Mouse (Mus musculus): ENCODE measurements around the gene Tsnaxip1. TPM values are rescaled to one million over a fixed set of nuclear protein-coding genes. Genes with fewer than 3 reads are reported as not detected.
A peak's percentile ranks its signal among the peaks of the same experiment; 100 is the strongest.
"Not testable (repeated sequence)": the region's sequence is repeated elsewhere in the genome, so short reads cannot be mapped to it uniquely, and the experiment has no call there.

The Tsnaxip1 gene
- polyA plus RNA-seq, 1 experiment from 2014 or later: 0.13 TPM

DNA sequence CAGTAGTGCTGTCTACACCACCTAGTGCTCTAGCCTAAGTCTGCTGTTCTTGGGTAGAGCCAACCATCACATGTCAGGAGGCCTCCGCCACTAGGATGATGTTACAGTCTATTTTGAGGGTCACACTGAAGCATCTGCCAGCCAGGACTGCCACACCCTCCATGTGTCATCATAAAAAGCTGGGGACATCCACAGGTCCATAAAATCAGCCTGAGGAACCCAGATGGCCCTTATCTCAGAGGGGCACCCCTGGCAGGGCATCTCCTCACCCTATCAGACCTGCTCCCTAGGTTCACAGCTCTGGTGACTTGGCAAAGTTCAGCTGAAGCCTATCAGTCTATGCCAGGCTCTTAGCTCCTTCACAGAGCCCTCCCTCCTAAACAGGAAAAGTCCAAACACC, 6.6 kb upstream of the Tsnaxip1 start:
- Histone ChIP-seq H3K4me1 (peaks cover 7% of the 10 kb centered on the region), H3K9me3 (replicated peaks) (no peaks in the 10 kb centered on the region), H3K4me3 (replicated peaks) (no peak overlapping the region), H3K27ac (no peak overlapping the region), H3K27me3 (no peaks in the 10 kb centered on the region), H3K36me3 (peaks cover 69% of the 10 kb centered on the region), H3K4me2 (no peak overlapping the region), H3K9ac (no peak overlapping the region)
- ATAC-seq (replicated peaks; ENCODE audit: low FRiP score): peak; percentile 93
- 90% methylated on average over 1 of the region's 1 CpGs for WGBS

DNA sequence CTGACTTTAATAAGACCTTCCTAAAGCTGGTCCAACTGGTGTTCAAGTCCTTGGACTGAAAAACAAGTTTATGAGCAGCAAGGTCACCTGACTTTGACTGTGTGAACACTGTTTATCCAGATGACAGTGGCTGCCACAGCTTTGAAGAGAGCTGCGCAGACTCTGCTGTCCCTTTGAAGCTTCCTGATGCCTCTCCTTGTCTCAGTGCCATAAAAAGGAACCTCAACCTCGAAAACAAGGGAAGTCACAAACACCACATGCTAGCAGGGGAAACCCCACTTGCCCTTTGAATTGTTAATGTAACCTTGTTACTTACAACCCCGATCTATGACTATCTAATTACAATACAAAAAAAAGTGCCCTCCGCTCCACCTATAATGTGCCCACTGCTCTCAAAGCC, 2.0 kb upstream of the Tsnaxip1 start:
- ATAC-seq (replicated peaks; ENCODE audit: low FRiP score): no peak
- Histone ChIP-seq H3K4me2 (peak overlapping the region; percentile 81), H3K27me3 (no peaks in the 10 kb centered on the region), H3K27ac (no peak overlapping the region), H3K36me3 (peaks cover 49% of the 10 kb centered on the region), H3K4me3 (replicated peaks) (peak overlapping the region; percentile 85), H3K9me3 (replicated peaks) (no peaks in the 10 kb centered on the region), H3K4me1 (peaks cover 16% of the 10 kb centered on the region), H3K9ac (peak overlapping the region; percentile 90; the same call in 1 of the 2 replicates)
- 46% methylated on average over 4 of the region's 4 CpGs for WGBS

DNA sequence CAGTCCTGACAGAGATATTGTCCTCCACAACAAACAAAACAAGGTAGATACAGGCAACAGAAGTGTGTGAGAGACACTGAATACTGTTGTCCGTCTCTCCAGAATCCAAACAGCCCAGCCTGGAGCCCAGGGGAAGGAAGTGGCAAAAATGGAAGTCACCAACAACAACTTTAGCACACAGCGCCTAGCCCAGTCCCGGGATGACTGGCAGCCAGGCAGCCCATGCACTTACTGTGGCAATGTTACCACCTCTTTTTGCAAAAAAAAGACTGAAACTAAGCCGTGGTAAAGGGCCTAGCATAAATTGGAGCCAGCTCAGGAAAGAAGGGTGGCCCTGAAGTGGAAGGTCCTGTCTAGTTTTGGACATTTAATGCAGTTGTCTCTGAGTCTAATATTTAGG, 1.2 kb upstream of the Tsnaxip1 start:
- peak overlapping the region; percentile 81 for H3K4me2 ChIP-seq
- H3K27ac ChIP-seq: peak overlapping the region; percentile 66; the same call in 1 of the 2 replicates
- under 1% methylated on average over 4 of the region's 4 CpGs for WGBS
- H3K9ac ChIP-seq: peak overlapping the region; percentile 90
- peaks cover 16% of the 10 kb centered on the region for H3K4me1 ChIP-seq
- H3K4me3 ChIP-seq (replicated peaks): peak overlapping the region; percentile 85
- H3K9me3 ChIP-seq (replicated peaks): no peaks in the 10 kb centered on the region
- no peaks in the 10 kb centered on the region for H3K27me3 ChIP-seq
- ATAC-seq (replicated peaks; ENCODE audit: low FRiP score): no peak
- H3K36me3 ChIP-seq: peaks cover 41% of the 10 kb centered on the region

DNA sequence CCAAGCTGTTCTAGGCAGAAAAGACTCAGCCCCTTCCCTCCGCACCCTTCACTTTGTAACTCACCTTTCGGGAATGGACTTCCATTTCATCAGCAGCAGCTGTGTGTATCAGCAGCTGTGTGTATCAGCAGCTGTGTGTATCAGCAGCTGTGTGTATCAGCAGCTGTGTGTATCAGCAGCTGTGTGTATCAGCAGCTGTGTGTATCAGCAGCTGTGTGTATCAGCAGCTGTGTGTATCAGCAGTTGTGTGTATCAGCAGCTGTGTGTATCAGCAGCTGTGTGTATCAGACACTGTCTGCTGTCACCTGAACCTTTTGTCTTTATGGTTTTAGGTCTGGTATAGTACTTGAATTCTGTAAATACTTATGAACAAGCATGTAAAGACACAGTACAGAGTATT, 6.2 kb downstream of the Tsnaxip1 start:
- not testable (repeated sequence) for H3K4me3 ChIP-seq (replicated peaks); H3K27ac ChIP-seq; H3K4me1 ChIP-seq; H3K9ac ChIP-seq; H3K36me3 ChIP-seq; ATAC-seq (replicated peaks; ENCODE audit: low FRiP score); H3K9me3 ChIP-seq (replicated peaks); H3K4me2 ChIP-seq; H3K27me3 ChIP-seq
- 85% methylated on average over 2 of the region's 2 CpGs for WGBS

DNA sequence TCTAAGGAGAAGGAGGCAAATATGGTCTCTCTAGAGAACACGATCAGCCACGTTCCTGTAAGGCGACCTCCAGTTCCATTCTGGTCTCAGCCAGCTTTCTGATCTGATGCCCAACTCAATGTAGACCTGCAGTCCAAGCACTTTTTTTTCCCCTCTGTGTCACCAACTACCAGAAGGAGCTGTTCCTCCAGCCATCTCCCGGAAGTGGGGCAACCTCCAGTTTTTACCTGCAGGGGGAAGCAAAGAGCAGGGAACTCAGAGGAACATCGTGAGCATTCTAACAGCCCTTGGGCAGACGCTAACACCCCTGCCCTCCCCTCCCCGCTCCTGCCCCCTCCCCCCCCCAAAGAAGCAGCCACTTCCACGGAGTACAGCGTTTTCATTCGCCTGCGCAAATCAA, 7.8 kb downstream of the Tsnaxip1 start:
- no peaks in the 10 kb centered on the region for H3K36me3 ChIP-seq
- H3K9ac ChIP-seq: no peak overlapping the region
- H3K27ac ChIP-seq: no peak overlapping the region
- no peaks in the 10 kb centered on the region for H3K4me1 ChIP-seq
- no peaks in the 10 kb centered on the region for H3K9me3 ChIP-seq (replicated peaks)
- H3K4me2 ChIP-seq: no peak overlapping the region
- no peak overlapping the region for H3K4me3 ChIP-seq (replicated peaks)
- WGBS: 33% methylated on average over 11 of the region's 11 CpGs
- ATAC-seq (replicated peaks; ENCODE audit: low FRiP score): no peak
- H3K27me3 ChIP-seq: no peaks in the 10 kb centered on the region

DNA sequence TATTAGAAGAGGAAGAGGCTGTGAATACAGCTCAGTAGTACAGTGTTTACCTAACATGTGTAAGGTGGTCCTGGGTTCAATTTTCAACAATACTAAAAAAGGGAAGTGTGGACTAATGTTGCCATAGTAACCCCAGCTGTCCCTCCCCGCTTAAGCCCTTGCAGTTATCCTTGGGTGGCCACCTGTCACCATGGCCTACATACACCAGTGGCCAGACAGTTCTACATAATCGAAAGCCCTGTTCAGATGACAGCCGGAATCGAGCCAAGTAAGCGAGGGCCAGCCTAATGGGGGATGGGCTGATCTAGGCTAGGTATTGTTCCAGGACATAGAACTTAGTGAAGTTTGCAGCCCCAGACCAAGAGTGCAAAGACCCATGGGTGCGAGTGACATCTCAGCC, 9.5 kb downstream of the Tsnaxip1 start:
- Histone ChIP-seq H3K4me2 (no peak overlapping the region), H3K4me1 (no peaks in the 10 kb centered on the region), H3K4me3 (replicated peaks) (no peak overlapping the region), H3K27me3 (no peaks in the 10 kb centered on the region), H3K36me3 (peaks cover 4% of the 10 kb centered on the region; the same call in 1 of the 2 replicates), H3K9me3 (replicated peaks) (no peaks in the 10 kb centered on the region), H3K27ac (no peak overlapping the region), H3K9ac (no peak overlapping the region)
- no peak for ATAC-seq (replicated peaks; ENCODE audit: low FRiP score)
- WGBS: 90% methylated on average over 6 of the region's 6 CpGs

DNA sequence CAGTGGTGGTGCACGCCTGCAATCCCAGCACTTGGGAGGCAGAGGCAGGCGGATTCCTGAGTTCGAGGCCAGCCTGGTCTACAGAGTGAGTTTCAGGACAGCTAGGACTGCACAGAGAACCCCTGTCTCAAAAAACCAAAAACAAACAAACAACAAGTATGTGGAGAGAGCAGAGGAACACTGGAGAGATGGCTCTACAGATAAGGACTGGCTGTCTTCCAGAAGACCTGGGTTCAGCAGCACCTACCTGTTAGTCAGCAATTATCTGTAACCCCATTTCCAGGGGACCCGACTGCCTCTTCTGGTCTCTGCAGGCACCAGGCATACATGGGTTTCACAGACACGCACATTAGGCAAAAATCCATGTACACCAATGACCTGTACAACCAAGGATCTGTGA, 11.7 kb downstream of the Tsnaxip1 start:
- H3K4me3 ChIP-seq (replicated peaks): no peak overlapping the region
- H3K27ac ChIP-seq: no peak overlapping the region
- H3K4me1 ChIP-seq: no peaks in the 10 kb centered on the region
- peaks cover 21% of the 10 kb centered on the region for H3K36me3 ChIP-seq
- no peaks in the 10 kb centered on the region for H3K27me3 ChIP-seq
- 89% methylated on average over 5 of the region's 5 CpGs for WGBS
- no peak for ATAC-seq (replicated peaks; ENCODE audit: low FRiP score)
- H3K9ac ChIP-seq: no peak overlapping the region
- H3K9me3 ChIP-seq (replicated peaks): no peaks in the 10 kb centered on the region
- H3K4me2 ChIP-seq: no peak overlapping the region

DNA sequence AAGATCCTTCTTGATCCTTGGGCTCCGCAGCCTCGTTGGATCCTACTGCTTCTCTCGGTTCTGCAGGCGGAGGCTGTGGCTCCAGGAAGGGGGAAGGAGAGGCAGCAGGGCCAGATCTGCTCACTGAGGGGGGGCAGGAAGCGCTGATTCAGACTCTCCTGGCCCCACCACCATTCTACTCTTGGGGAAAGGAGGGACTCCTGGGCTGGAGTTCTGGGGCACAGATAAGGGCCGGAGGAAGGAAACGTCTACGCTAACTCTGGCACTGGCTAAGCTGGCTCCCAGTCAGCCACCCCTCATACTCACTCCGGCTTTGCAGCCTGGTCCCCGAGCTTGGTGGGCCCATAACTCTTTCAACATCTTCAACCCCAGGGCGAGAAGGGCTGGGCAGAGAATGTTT, 19.1 kb downstream of the Tsnaxip1 start:
- Histone ChIP-seq H3K27me3 (no peaks in the 10 kb centered on the region), H3K4me3 (replicated peaks) (no peak overlapping the region), H3K4me2 (no peak overlapping the region), H3K36me3 (peaks cover 78% of the 10 kb centered on the region), H3K27ac (no peak overlapping the region), H3K9ac (no peak overlapping the region), H3K4me1 (peaks cover 7% of the 10 kb centered on the region), H3K9me3 (replicated peaks) (no peaks in the 10 kb centered on the region)
- WGBS: 92% methylated on average over 11 of the region's 11 CpGs
- ATAC-seq (replicated peaks; ENCODE audit: low FRiP score): no peak

DNA sequence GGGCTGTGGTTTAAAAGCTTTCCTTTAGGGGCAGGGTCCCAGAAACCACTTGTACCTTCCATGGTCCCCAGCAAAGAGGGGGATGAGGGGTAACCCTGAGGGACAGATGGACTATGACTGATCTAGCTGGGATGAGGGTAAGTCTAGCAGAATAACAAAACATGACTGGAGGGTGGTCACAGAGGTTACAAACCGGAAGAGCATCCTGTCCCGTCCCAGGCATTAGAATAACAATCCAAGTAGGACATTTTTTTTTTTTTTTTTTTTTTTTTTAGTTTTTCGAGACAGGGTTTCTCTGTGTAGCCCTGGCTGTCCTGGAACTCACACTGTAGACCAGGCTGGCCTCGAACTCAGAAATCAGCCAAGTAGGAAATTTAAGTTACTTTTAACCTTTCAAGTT, 22.5 kb downstream of the Tsnaxip1 start:
- WGBS: 66% methylated on average over 4 of the region's 4 CpGs
- no peak overlapping the region for H3K27ac ChIP-seq
- peak overlapping the region; percentile 45; the same call in 1 of the 2 replicates for H3K4me2 ChIP-seq
- no peaks in the 10 kb centered on the region for H3K27me3 ChIP-seq
- H3K9me3 ChIP-seq (replicated peaks): no peaks in the 10 kb centered on the region
- H3K4me1 ChIP-seq: peaks cover 11% of the 10 kb centered on the region
- no peak overlapping the region for H3K9ac ChIP-seq
- peak overlapping the region; percentile 21 for H3K4me3 ChIP-seq (replicated peaks)
- no peak for ATAC-seq (replicated peaks; ENCODE audit: low FRiP score)
- H3K36me3 ChIP-seq: peaks cover 50% of the 10 kb centered on the region

DNA sequence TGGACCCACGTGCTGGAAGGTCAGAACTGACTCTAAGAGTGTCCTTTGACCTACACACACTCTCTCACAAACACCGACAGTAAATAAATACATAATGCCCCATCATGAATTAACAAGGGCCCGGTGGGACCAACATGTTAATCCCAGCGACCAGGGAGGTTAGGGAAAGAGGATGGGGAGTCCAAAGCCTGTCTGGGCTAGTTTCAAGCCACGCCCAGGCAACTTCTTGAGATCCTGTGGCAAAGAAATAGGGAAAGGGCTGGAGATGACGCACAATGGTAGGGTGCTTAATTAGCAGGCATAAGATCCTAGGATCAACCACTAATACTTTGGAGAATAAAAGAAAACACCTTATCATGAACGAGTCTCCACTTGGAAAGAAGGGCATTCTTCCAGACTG, 23.1 kb downstream of the Tsnaxip1 start:
- Histone ChIP-seq H3K27ac (no peak overlapping the region), H3K9me3 (replicated peaks) (no peaks in the 10 kb centered on the region)

DNA sequence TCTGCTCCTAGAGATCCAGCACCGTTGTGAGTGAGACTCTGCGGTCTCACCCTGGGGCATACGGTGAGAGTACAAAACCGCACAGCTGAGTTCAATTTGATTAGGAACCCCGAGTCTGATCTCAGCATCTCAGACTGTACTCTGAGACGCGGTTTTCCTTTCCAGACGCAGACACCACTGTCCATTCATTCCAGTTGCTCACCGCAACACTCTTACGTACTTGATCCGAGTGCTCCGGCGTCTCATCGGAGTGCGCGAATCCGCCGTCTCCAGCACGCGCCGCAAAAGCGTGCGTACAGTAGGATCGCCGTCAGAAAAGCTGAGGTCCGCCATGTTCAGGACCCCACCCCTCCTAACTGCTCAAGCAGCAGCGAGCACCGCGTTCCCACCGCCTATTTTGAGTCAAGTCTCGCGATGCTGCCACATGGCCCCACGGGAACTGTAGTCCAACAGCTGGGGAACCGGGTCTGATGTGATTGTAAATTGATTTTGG, 24.2 kb downstream of the Tsnaxip1 start:
- peak overlapping the region; percentile 78 for H3K9ac ChIP-seq
- no peaks in the 10 kb centered on the region for H3K9me3 ChIP-seq (replicated peaks)
- H3K27me3 ChIP-seq: no peaks in the 10 kb centered on the region
- H3K4me1 ChIP-seq: peaks cover 24% of the 10 kb centered on the region
- WGBS: under 1% methylated on average over 34 of the region's 34 CpGs
- peak overlapping the region; percentile 78 for H3K27ac ChIP-seq
- peak; percentile 78 for ATAC-seq (replicated peaks; ENCODE audit: low FRiP score)
- H3K36me3 ChIP-seq: peaks cover 33% of the 10 kb centered on the region
- H3K4me2 ChIP-seq: peak overlapping the region; percentile 64
- peak overlapping the region; percentile 86 for H3K4me3 ChIP-seq (replicated peaks)

More for the DNA sequence above, 23.1 kb downstream of the Tsnaxip1 start:
- Histone ChIP-seq H3K4me3 (replicated peaks) (peak overlapping the region; percentile 21), H3K27me3 (no peaks in the 10 kb centered on the region), H3K9ac (0 out of 2 replicates have a peak overlapping the region, but pooled peaks have one; percentile 26), H3K4me1 (peaks cover 13% of the 10 kb centered on the region), H3K36me3 (peaks cover 44% of the 10 kb centered on the region), H3K4me2 (peak overlapping the region; percentile 45)
- ATAC-seq (replicated peaks; ENCODE audit: low FRiP score): no peak
- 80% methylated on average over 7 of the region's 7 CpGs for WGBS

DNA sequence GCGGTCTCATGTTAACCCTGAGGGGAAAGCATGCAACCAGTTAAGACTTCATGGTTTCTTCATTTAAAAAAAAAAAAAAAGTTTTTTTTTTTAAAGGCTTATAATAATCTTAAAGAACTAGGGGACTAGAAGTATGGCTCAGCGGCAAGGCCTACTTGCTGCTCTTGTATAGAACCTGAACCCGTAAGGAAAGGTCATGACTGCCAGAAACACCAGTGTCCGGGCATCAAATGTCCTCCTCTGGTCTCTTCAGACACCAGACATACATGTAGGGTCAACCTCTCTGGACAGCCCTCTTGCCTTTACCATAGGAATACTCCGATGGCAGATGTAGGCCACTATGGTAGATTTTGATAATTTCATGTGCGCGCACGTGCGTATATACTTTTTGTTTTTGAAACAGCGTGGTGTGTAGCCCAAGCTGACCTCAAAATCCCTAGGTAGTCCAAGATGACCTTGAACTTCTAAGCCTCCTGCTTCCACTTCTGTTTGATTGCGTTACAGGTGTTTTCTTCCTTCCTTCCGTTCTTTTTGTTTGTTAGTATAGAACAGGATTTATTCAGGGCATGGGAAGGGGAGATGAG, 24.7 kb downstream of the Tsnaxip1 start:
- Histone ChIP-seq H3K9ac (no peak overlapping the region), H3K9me3 (replicated peaks) (no peaks in the 10 kb centered on the region), H3K36me3 (peaks cover 27% of the 10 kb centered on the region), H3K4me3 (replicated peaks) (peak overlapping the region; percentile 86), H3K27ac (no peak overlapping the region), H3K4me2 (peak overlapping the region; percentile 64; the same call in 1 of the 2 replicates), H3K27me3 (no peaks in the 10 kb centered on the region), H3K4me1 (peaks cover 29% of the 10 kb centered on the region)
- ATAC-seq (replicated peaks; ENCODE audit: low FRiP score): no peak
- WGBS: 82% methylated on average over 12 of the region's 12 CpGs

DNA sequence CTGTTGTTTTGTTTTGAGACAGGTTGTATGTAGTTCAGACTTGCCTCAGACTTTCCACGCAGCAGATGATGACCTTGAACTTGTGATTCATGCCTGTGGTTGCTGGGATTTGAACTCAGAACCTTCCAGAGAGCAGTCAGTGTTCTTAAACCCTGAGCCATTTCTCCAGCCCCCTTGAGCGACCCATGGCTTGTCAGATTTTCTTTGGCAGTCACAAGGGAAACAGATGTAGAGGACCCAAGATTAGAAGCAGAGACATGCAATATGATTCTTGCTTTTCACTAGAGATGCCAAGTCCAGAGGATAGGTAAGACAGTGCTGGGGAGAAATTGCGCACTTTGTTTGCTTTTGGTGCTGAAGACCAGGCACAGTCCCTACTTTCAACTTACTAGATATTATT, 25.6 kb downstream of the Tsnaxip1 start, which contains the start of gene Cenpt:
Cenpt (minus strand) TSS at position 101 of the 400 bp plus-strand sequence.
- no peak for ATAC-seq (replicated peaks; ENCODE audit: low FRiP score)
- peak within 1 kb of the TSS; percentile 86 for H3K4me3 ChIP-seq (replicated peaks)
- 0 out of 2 replicates have a peak within 1 kb of the TSS, but pooled peaks have one; percentile 64 for H3K4me2 ChIP-seq
- peaks cover 24% of the 10 kb centered on the region for H3K36me3 ChIP-seq
- no peak within 1 kb of the TSS for H3K9ac ChIP-seq
- 93% methylated on average over 3 of the region's 3 CpGs for WGBS
- H3K27ac ChIP-seq: no peak within 1 kb of the TSS
- no peaks in the 10 kb centered on the region for H3K27me3 ChIP-seq
- H3K4me1 ChIP-seq: peaks cover 39% of the 10 kb centered on the region
- H3K9me3 ChIP-seq (replicated peaks): no peaks in the 10 kb centered on the region

All from kidney, embryonic 15.5 days (tissue).